Mouse (Mus musculus): ENCODE measurements around the gene Golga4.

DNA sequence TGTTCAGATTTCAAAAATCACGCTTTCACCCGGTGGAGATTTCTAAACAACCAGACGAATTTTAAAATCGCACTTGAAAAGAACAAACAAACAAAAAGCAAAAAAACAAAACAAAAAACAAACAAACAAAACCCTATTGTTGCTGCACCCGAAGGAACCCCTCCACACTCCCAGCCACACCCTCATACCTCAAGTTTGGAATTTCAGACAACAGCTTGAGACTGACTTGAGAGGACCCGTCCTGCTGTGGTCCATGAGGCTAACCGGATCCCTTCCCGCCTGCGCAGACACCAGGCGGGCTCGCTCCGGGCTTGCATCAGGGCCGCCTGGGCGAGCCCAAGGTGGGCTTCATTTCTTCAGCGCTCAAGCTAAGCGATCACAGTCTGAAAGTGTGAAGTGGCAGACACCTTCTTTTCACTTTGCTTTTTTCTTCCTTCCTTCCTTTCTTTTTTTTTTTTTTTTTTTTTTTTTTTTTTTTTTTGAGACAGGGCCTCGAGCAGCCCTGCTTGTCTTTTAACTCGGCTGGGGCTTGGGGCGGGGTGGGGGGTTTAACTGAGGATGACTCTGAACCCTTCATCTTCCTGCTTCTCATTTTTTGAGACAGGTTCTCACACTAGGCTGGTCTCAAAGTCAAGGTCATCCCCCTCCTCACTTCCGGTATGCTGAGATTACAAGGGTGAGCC is 17.0 kb upstream of the Golga4 start:
- no peak for TF ChIP-seq CTCF (IDR thresholded peaks at IDR 0.05; ENCODE audit: control insufficient read depth, insufficient read depth, low read length)
- no peak for TF ChIP-seq POLR2A (IDR thresholded peaks at IDR 0.05; ENCODE audit: borderline replicate concordance, control insufficient read depth, low read depth, low read length)
